Mouse (Mus musculus): ENCODE measurements around the gene Bcar3.

DNA sequence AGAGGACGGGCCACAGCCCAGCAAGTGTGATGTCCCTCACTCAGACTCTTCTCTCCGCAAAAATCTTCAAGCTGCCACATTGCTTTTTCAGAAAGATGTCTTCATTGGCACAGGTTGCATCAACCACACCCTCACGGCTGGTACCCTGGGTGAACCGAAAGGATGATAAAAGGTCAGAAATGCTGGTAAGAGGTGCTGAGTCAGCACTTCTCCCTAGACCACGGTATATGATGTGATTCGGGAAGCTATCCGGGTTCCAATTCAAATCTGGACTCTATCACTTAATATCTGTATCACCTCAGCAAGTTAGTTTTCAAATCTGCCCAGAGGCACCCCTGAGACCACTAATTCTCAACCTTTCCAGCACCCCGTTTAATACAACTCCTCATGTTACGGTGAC lies 66.0 kb downstream of the Bcar3 start:
- TF ChIP-seq CTCF (conservative IDR thresholded peaks at IDR 0.05 in 1 of 2, IDR thresholded peaks at IDR 0.05 in 1 of 2; ENCODE audit: low read depth in 2 of 2, low read length in 2 of 2) (no peak), POLR2A (IDR thresholded peaks at IDR 0.05; ENCODE audit: low read depth, low read length) (no peak), BHLHE40 (IDR thresholded peaks at IDR 0.05; ENCODE audit: low read depth, low read length) (no peak), EP300 (IDR thresholded peaks at IDR 0.05; ENCODE audit: low read length) (no peak), NRF1 (IDR thresholded peaks at IDR 0.05; ENCODE audit: low read depth, low read length) (no peak), POLR2AphosphoS2 (IDR thresholded peaks at IDR 0.05; ENCODE audit: low read depth, low read length) (no peak), NELFE (IDR thresholded peaks at IDR 0.05; ENCODE audit: low read depth, low read length) (no peak), USF1 (IDR thresholded peaks at IDR 0.05; ENCODE audit: low read depth, low read length) (no peak), E2F4 (IDR thresholded peaks at IDR 0.05; ENCODE audit: insufficient replicate concordance, low read depth, low read length) (no peak), JUND (conservative IDR thresholded peaks at IDR 0.05; ENCODE audit: low read depth, low read length) (no peak), USF2 (conservative IDR thresholded peaks at IDR 0.05; ENCODE audit: low read depth, low read length) (no peak), HCFC1 (IDR thresholded peaks at IDR 0.05; ENCODE audit: low read depth, low read length) (no peak), ZNF384 (IDR thresholded peaks at IDR 0.05; ENCODE audit: low read depth, low read length) (no peak), PAX5 (IDR thresholded peaks at IDR 0.05; ENCODE audit: low read length) (no peak)
